Mouse (Mus musculus) thymus, adult 2 months (tissue): ENCODE results near the gene Eml5.

Experiments used
- CTCF ChIP-seq: fragments of 200-500 bp; IDR thresholded peaks from 2 replicates; pipeline ENCODE4 v1.5.1; 2012; ENCODE audit warnings: mild to moderate bottlenecking, control low read depth, low read length, moderate library complexity, borderline replicate concordance; ENCODE audit not compliant: control insufficient read depth, poor library complexity, insufficient read depth; ENCODE audit errors: extremely low read depth
- POLR2A ChIP-seq: fragments of 200-500 bp; IDR thresholded peaks from 2 replicates; pipeline ENCODE4 v1.6.1; 2012; ENCODE audit warnings: mild to moderate bottlenecking, low read length, control low read depth, moderate library complexity; ENCODE audit not compliant: control insufficient read depth, poor library complexity, insufficient read depth; ENCODE audit errors: extremely low read depth

- TF ChIP-seq CTCF (no peak), POLR2A (no peak)
Measured at GRCm38 (mm10) chr12:98759700-98760099, 141.6 kb downstream of the Eml5 start.
